Mouse (Mus musculus): ENCODE data around the gene Chrnd. TPM values are rescaled to one million over a fixed set of nuclear protein-coding genes. Genes with fewer than 3 reads are reported as not detected.

Chrnd gene
- total RNA-seq, 2 experiments from 2014 or later, result 2.1 to 3.5 TPM

- no peak for DNase-seq
Observed at GRCm38 (mm10) chr1:87239056-87239455, 48.6 kb downstream of the Chrnd start.

GRCm38 (mm10) chr1:87243021-87243420 lies 52.6 kb downstream of the Chrnd start:
- DNase-seq, result no peak

GRCm38 (mm10) chr1:87245430-87245829 lies 55.0 kb downstream of the Chrnd start:
- no peak for DNase-seq

- DNase-seq, result peak; percentile 58
Observed at GRCm38 (mm10) chr1:87245929-87246815, 55.8 kb downstream of the Chrnd start.

Other genes with a start within 250 kb of the Chrnd start
- not detected for gene Alppl2, start 100.7 kb upstream of the Chrnd start, total RNA-seq (2021)
- not detected for gene Alpi, start 89.0 kb upstream of the Chrnd start, total RNA-seq (2021)
- gene Akp3, start 65.6 kb upstream of the Chrnd start, total RNA-seq (2021), result not detected
- gene Ecel1, start 34.1 kb upstream of the Chrnd start, total RNA-seq (2021), result not detected
- gene Prss56, start 7.3 kb upstream of the Chrnd start, total RNA-seq (2021), result not detected
- gene Chrng, start 14.1 kb downstream of the Chrnd start, total RNA-seq (2021), result 1 to 10 TPM in 1 of 2 experiments, under 1 TPM in 1; 0.15 to 1.4 TPM
- 10 to 100 TPM; 49.6 to 51.7 TPM for gene Eif4e2, start 23.3 kb downstream of the Chrnd start, total RNA-seq (2021)
- gene Efhd1, start 73.8 kb downstream of the Chrnd start, total RNA-seq (2021), result 1 to 10 TPM; 6.4 to 8.5 TPM
- 10 to 100 TPM; 31.6 to 34.7 TPM for gene Gigyf2, start 136.4 kb downstream of the Chrnd start, total RNA-seq (2021)
- gene Kcnj13, start 204.1 kb downstream of the Chrnd start, total RNA-seq (2021), result not detected